ENCODE assay signal across 9 mouse cellular contexts in genomic region chr14:119137512-119137905, GRCm38 (mm10). TPM values are rescaled to one million over a fixed set of nuclear protein-coding genes. Genes with fewer than 3 reads are reported as not detected.
A peak's percentile ranks its signal among the peaks of the same experiment; 100 is the strongest.
DNase-seq lines count a peak whose midpoint lies in the region; ATAC-seq and TF ChIP-seq lines count a peak whose summit lies in the region.
"Had no signal": no experiment of that assay in that cellular context is flagged by ENCODE, and none has a peak within 500 bp of the region (broad histone marks: within the 10 kb centered on the region; RNA-seq: fewer than 3 reads in every experiment).

No protein-coding gene starts in this region.

- DNase-seq in kidney, postnatal 0 days (ENCODE audit: low spot score) = peak; percentile 70
- DNase-seq in limb, embryonic 14.5 days (ENCODE audit: low spot score) = peak; percentile 54
- DNase-seq in telencephalon, adult 2 months (ENCODE audit: low read depth, low spot score) = peak; percentile 77

- peak overlapping the region; percentile 95 for H3K4me2 ChIP-seq in embryonic facial prominence, embryonic 12.5 days (replicated peaks)
- H3K4me2 ChIP-seq in heart, embryonic 13.5 days = peak overlapping the region; percentile 100
- H3K4me2 ChIP-seq in kidney, postnatal 0 days (ENCODE audit: low read length) = peak overlapping the region; percentile 98
- peak overlapping the region; percentile 98 for H3K4me2 ChIP-seq in limb, embryonic 14.5 days (replicated peaks; ENCODE audit: low read depth, low read length, severe bottlenecking)
- peak overlapping the region; percentile 97 for H3K4me2 ChIP-seq in midbrain, embryonic 15.5 days

- H3K4me3 ChIP-seq in erythroblast, embryonic 14.5 days (replicated peaks) = peak overlapping the region; percentile 30
- H3K4me3 ChIP-seq in embryonic facial prominence, embryonic 12.5 days = peak overlapping the region; percentile 61
- H3K4me3 ChIP-seq in heart, embryonic 13.5 days = peak overlapping the region; percentile 76
- peak overlapping the region; percentile 65 for H3K4me3 ChIP-seq in kidney, postnatal 0 days (replicated peaks; ENCODE audit: low read depth, low read length)
- peak overlapping the region; percentile 68 for H3K4me3 ChIP-seq in limb, embryonic 14.5 days (replicated peaks; ENCODE audit: low read length)
- H3K4me3 ChIP-seq in midbrain, embryonic 15.5 days = peak overlapping the region; percentile 75

- H3K27ac ChIP-seq in embryonic facial prominence, embryonic 12.5 days = no peak overlapping the region
- H3K27ac ChIP-seq in heart, embryonic 13.5 days (replicated peaks) = no peak overlapping the region
- no peak overlapping the region for H3K27ac ChIP-seq in kidney, postnatal 0 days
- no peak overlapping the region for H3K27ac ChIP-seq in limb, embryonic 14.5 days (replicated peaks; ENCODE audit: low read depth, low read length)
- peak overlapping the region; percentile 40 for H3K27ac ChIP-seq in midbrain, embryonic 15.5 days

- peak overlapping the region; percentile 51 for H3K9ac ChIP-seq in embryonic facial prominence, embryonic 12.5 days
- peak overlapping the region; percentile 80 for H3K9ac ChIP-seq in heart, embryonic 13.5 days
- peak overlapping the region; percentile 53 for H3K9ac ChIP-seq in kidney, postnatal 0 days (ENCODE audit: low read depth, low read length)
- peak overlapping the region; percentile 60 for H3K9ac ChIP-seq in limb, embryonic 14.5 days (ENCODE audit: low read depth, low read length, severe bottlenecking)
- H3K9ac ChIP-seq in midbrain, embryonic 15.5 days = peak overlapping the region; percentile 56

- under 1% methylated on average over 38 of the region's 38 CpGs for WGBS in embryonic facial prominence, embryonic 12.5 days
- WGBS in heart, embryonic 13.5 days = under 1% methylated on average over 35 of the region's 38 CpGs
- under 1% methylated on average over 38 of the region's 38 CpGs for WGBS in kidney, postnatal 0 days
- WGBS in limb, embryonic 14.5 days = 1% methylated on average over 29 of the region's 38 CpGs
- under 1% methylated on average over 38 of the region's 38 CpGs for WGBS in midbrain, embryonic 15.5 days

- peak; percentile 22; the same call in 1 of the 2 replicates for TF ChIP-seq CTCF in kidney, postnatal 0 days (IDR thresholded peaks at IDR 0.05; ENCODE audit: low read depth)

- no peak for TF ChIP-seq POLR2A in limb, embryonic 14.5 days (IDR thresholded peaks at IDR 0.05; ENCODE audit: borderline replicate concordance, extremely low read depth, insufficient read depth, insufficient read length)

- peaks cover 50% of the 10 kb centered on the region for H3K27me3 ChIP-seq in erythroblast, embryonic 14.5 days (ENCODE audit: control insufficient read depth)
- H3K27me3 ChIP-seq in embryonic facial prominence, embryonic 12.5 days = peaks cover 69% of the 10 kb centered on the region
- H3K27me3 ChIP-seq in heart, embryonic 13.5 days (replicated peaks) = peaks cover 84% of the 10 kb centered on the region
- H3K27me3 ChIP-seq in kidney, postnatal 0 days (ENCODE audit: insufficient read depth, low read length) = peaks cover 29% of the 10 kb centered on the region
- peaks cover 35% of the 10 kb centered on the region for H3K27me3 ChIP-seq in limb, embryonic 14.5 days (ENCODE audit: control insufficient read depth, insufficient read depth, low read length)
- peaks cover 14% of the 10 kb centered on the region for H3K27me3 ChIP-seq in midbrain, embryonic 15.5 days (replicated peaks)

- no peak for ATAC-seq in erythroblast, adult 5-6 weeks (replicated peaks; ENCODE audit: low FRiP score, poor library complexity, severe bottlenecking)
- peak; percentile 86 for ATAC-seq in embryonic facial prominence, embryonic 12.5 days (ENCODE audit: insufficient number of reproducible peaks, insufficient read depth, low FRiP score, low TSS enrichment)
- ATAC-seq in heart, embryonic 13.5 days (ENCODE audit: extremely low read depth, insufficient number of reproducible peaks, low FRiP score, low TSS enrichment) = peak; percentile 34; the same call in 1 of the 2 replicates
- peak; percentile 78 for ATAC-seq in kidney, postnatal 0 days (replicated peaks; ENCODE audit: low FRiP score, low read depth)
- ATAC-seq in limb, embryonic 14.5 days (ENCODE audit: low FRiP score, low read depth) = peak; percentile 81; the same call in 1 of the 2 replicates
- peak; percentile 92 for ATAC-seq in midbrain, embryonic 15.5 days (replicated peaks)

- no peaks in the 10 kb centered on the region for H3K4me1 ChIP-seq in erythroblast, embryonic 14.5 days (ENCODE audit: control insufficient read depth)
- H3K4me1 ChIP-seq in embryonic facial prominence, embryonic 12.5 days = peaks cover 11% of the 10 kb centered on the region
- peaks cover 12% of the 10 kb centered on the region for H3K4me1 ChIP-seq in heart, embryonic 13.5 days
- 0 out of 2 replicates have a peak, but pooled peaks cover 3% of the 10 kb centered on the region for H3K4me1 ChIP-seq in kidney, postnatal 0 days (replicated peaks; ENCODE audit: insufficient read depth, low read length)
- H3K4me1 ChIP-seq in limb, embryonic 14.5 days (ENCODE audit: control insufficient read depth, insufficient read depth, low read length) = peaks cover 3% of the 10 kb centered on the region; the same call in 1 of the 2 replicates
- peaks cover 17% of the 10 kb centered on the region for H3K4me1 ChIP-seq in midbrain, embryonic 15.5 days

- H3K9me3 ChIP-seq in erythroblast, embryonic 14.5 days (ENCODE audit: control insufficient read depth, low read length) = peaks cover 2% of the 10 kb centered on the region; the same call in 1 of the 2 replicates
- H3K9me3 ChIP-seq in embryonic facial prominence, embryonic 12.5 days = no peaks in the 10 kb centered on the region
- H3K9me3 ChIP-seq in heart, embryonic 13.5 days = no peaks in the 10 kb centered on the region
- H3K9me3 ChIP-seq in kidney, postnatal 0 days (replicated peaks; ENCODE audit: low read length) = no peaks in the 10 kb centered on the region
- H3K9me3 ChIP-seq in limb, embryonic 14.5 days (ENCODE audit: control insufficient read depth, low read length) = no peaks in the 10 kb centered on the region
- no peaks in the 10 kb centered on the region for H3K9me3 ChIP-seq in midbrain, embryonic 15.5 days

- H3K36me3 ChIP-seq in erythroblast, embryonic 14.5 days (ENCODE audit: control insufficient read depth) = no peaks in the 10 kb centered on the region
- no peaks in the 10 kb centered on the region for H3K36me3 ChIP-seq in embryonic facial prominence, embryonic 12.5 days
- H3K36me3 ChIP-seq in heart, embryonic 13.5 days = no peaks in the 10 kb centered on the region
- no peaks in the 10 kb centered on the region for H3K36me3 ChIP-seq in kidney, postnatal 0 days (ENCODE audit: insufficient read depth, low read length)
- no peaks in the 10 kb centered on the region for H3K36me3 ChIP-seq in limb, embryonic 14.5 days (ENCODE audit: control insufficient read depth, insufficient read depth, low read length)
- H3K36me3 ChIP-seq in midbrain, embryonic 15.5 days (replicated peaks) = no peaks in the 10 kb centered on the region

RNA-seq across cellular contexts. Expression of gene Hs6st3, which starts 0.6 kb away (rescaled TPM):
- polyA plus RNA-seq in erythroblast, embryonic 14.5 days (2012) = not detected in 2 replicates
- not detected in 2 replicates for total RNA-seq in erythroblast, adult 5-6 weeks (2015; ENCODE audit: low replicate concordance)
- not detected in 2 replicates for total RNA-seq in erythroblast, adult 5-6 weeks (2017; ENCODE audit: low replicate concordance)
- 0.17 and 0.40 TPM in 2 replicates for polyA plus RNA-seq in embryonic facial prominence, embryonic 12.5 days (2016; fragmentation: Nextera tagmentation; extraction: Ambion mirVana)
- not detected in 2 replicates for polyA plus RNA-seq in heart, embryonic 13.5 days (2015; fragmentation: Nextera tagmentation; extraction: Ambion mirVana)
- polyA plus RNA-seq in kidney, postnatal 0 days (2015; fragmentation: Nextera tagmentation; extraction: Ambion mirVana) = 0.08 and 0.10 TPM in 2 replicates
- polyA plus RNA-seq in limb, embryonic 14.5 days (2012; rRNA removed) = 0.89 and 1.5 TPM in 2 replicates
- 0.43 and 0.72 TPM in 2 replicates for polyA plus RNA-seq in limb, embryonic 14.5 days (2014; fragmentation: Nextera tagmentation; extraction: Ambion mirVana)
- 2.2 and 2.6 TPM in 2 replicates for polyA plus RNA-seq in midbrain, embryonic 15.5 days (2015; fragmentation: Nextera tagmentation; extraction: Ambion mirVana)
- polyA plus RNA-seq: large intestine, adult 2 months had no signal

RNA-seq across cellular contexts. Expression of gene Uggt2, which starts 38.3 kb away (rescaled TPM):
- polyA plus RNA-seq in erythroblast, embryonic 14.5 days (2012) = not detected in 2 replicates
- not detected in 2 replicates for total RNA-seq in erythroblast, adult 5-6 weeks (2015; ENCODE audit: low replicate concordance)
- total RNA-seq in erythroblast, adult 5-6 weeks (2017; ENCODE audit: low replicate concordance) = 2.2 TPM in 1 of 2 replicates, not detected in the other
- 20.7 and 21.9 TPM in 2 replicates for polyA plus RNA-seq in embryonic facial prominence, embryonic 12.5 days (2016; fragmentation: Nextera tagmentation; extraction: Ambion mirVana)
- polyA plus RNA-seq in heart, embryonic 13.5 days (2015; fragmentation: Nextera tagmentation; extraction: Ambion mirVana) = 6.8 and 7.2 TPM in 2 replicates
- polyA plus RNA-seq in kidney, postnatal 0 days (2015; fragmentation: Nextera tagmentation; extraction: Ambion mirVana) = 8.5 and 9.2 TPM in 2 replicates
- polyA plus RNA-seq in limb, embryonic 14.5 days (2012; rRNA removed) = 36.0 and 36.5 TPM in 2 replicates
- polyA plus RNA-seq in limb, embryonic 14.5 days (2014; fragmentation: Nextera tagmentation; extraction: Ambion mirVana) = 14.9 and 18.5 TPM in 2 replicates
- polyA plus RNA-seq in midbrain, embryonic 15.5 days (2015; fragmentation: Nextera tagmentation; extraction: Ambion mirVana) = 18.1 and 22.8 TPM in 2 replicates
